Comparison of ENCODE assay signal across 28 mouse cellular contexts in genomic region chr2:173443262-173443661, GRCm38 (mm10).
DNase-seq lines count a peak whose midpoint lies in the region; ATAC-seq and TF ChIP-seq lines count a peak whose summit lies in the region.
"Had no signal": no experiment of that assay in that cellular context is flagged by ENCODE, and none has a peak within 500 bp of the region (broad histone marks: within the 10 kb centered on the region; RNA-seq: fewer than 3 reads in every experiment).

No protein-coding gene starts in this region.

- 13% methylated on average over 10 of the region's 10 CpGs for WGBS in kidney, embryonic 14.5 days
- 19% methylated on average over 10 of the region's 10 CpGs for WGBS in kidney, postnatal 0 days
- 36% methylated on average over 10 of the region's 10 CpGs for WGBS in midbrain, embryonic 14.5 days
- 80% methylated on average over 10 of the region's 10 CpGs for WGBS in midbrain, embryonic 10.5 days
- WGBS in neural tube, embryonic 14.5 days = 28% methylated on average over 10 of the region's 10 CpGs

- no peak overlapping the region for H3K9ac ChIP-seq in kidney, embryonic 14.5 days (ENCODE audit: low read depth, low read length)
- H3K9ac ChIP-seq in kidney, postnatal 0 days (ENCODE audit: low read depth, low read length) = no peak overlapping the region
- H3K9ac ChIP-seq in midbrain, embryonic 14.5 days (replicated peaks; ENCODE audit: low read length) = no peak overlapping the region
- no peak overlapping the region for H3K9ac ChIP-seq in neural tube, embryonic 14.5 days (replicated peaks; ENCODE audit: low read depth, low read length)
- H3K9ac ChIP-seq: embryonic facial prominence, embryonic 12.5 days; embryonic facial prominence, embryonic 15.5 days; forebrain, postnatal 0 days; hindbrain, embryonic 14.5 days had no signal

- peak; percentile 28; the same call in 1 of the 2 replicates for ATAC-seq in kidney, embryonic 14.5 days (ENCODE audit: low FRiP score, low TSS enrichment)
- ATAC-seq in kidney, postnatal 0 days (replicated peaks; ENCODE audit: low FRiP score, low read depth) = no peak
- no peak for ATAC-seq in midbrain, embryonic 14.5 days (ENCODE audit: low FRiP score, low TSS enrichment)
- peak; percentile 66; the same call in 1 of the 2 replicates for ATAC-seq in neural tube, embryonic 14.5 days (ENCODE audit: low read depth)
- ATAC-seq: forebrain, embryonic 14.5 days; forebrain, postnatal 0 days; Patski had no signal

- H3K4me2 ChIP-seq in kidney, embryonic 14.5 days (replicated peaks; ENCODE audit: low read depth, low read length) = no peak overlapping the region
- no peak overlapping the region for H3K4me2 ChIP-seq in kidney, postnatal 0 days (ENCODE audit: low read length)
- no peak overlapping the region for H3K4me2 ChIP-seq in midbrain, embryonic 14.5 days (ENCODE audit: low read length)
- H3K4me2 ChIP-seq in neural tube, embryonic 14.5 days (ENCODE audit: low read depth, low read length) = no peak overlapping the region
- H3K4me2 ChIP-seq: embryonic facial prominence, embryonic 12.5 days; embryonic facial prominence, embryonic 15.5 days; heart, embryonic 11.5 days; hindbrain, embryonic 14.5 days had no signal

- H3K9me3 ChIP-seq in kidney, embryonic 14.5 days (ENCODE audit: control insufficient read depth, low read length) = no peaks in the 10 kb centered on the region
- no peaks in the 10 kb centered on the region for H3K9me3 ChIP-seq in kidney, postnatal 0 days (replicated peaks; ENCODE audit: low read length)
- no peaks in the 10 kb centered on the region for H3K9me3 ChIP-seq in midbrain, embryonic 14.5 days (ENCODE audit: control insufficient read depth, low read length)
- 0 out of 2 replicates have a peak, but pooled peaks cover 5% of the 10 kb centered on the region for H3K9me3 ChIP-seq in midbrain, embryonic 10.5 days (replicated peaks)
- no peaks in the 10 kb centered on the region for H3K9me3 ChIP-seq in neural tube, embryonic 14.5 days (ENCODE audit: control insufficient read depth, low read length)
- H3K9me3 ChIP-seq: embryonic facial prominence, embryonic 15.5 days had no signal

- no peak for DNase-seq in kidney, postnatal 36 days
- DNase-seq in kidney, postnatal 0 days (ENCODE audit: low spot score) = peak; percentile 34
- no peak for DNase-seq in kidney, postnatal 4 days
- DNase-seq in midbrain, embryonic 14.5 days = peak; percentile 48
- no peak for DNase-seq in midbrain, embryonic 10.5 days (ENCODE audit: low spot score)
- DNase-seq in thymus, postnatal 36 days = no peak
- DNase-seq: adrenal gland, postnatal 10 days; adrenal gland, postnatal 36 days; B cell, adult 2 months; cerebellum, adult 11 months; cerebellum, adult 2 months; cerebellum, adult 9-11 months; cerebellum, postnatal 25 days; forebrain, postnatal 0 days; gastrocnemius, adult 2 months; gastrocnemius, postnatal 14 days; heart, adult 11 months; heart, postnatal 36 days had no signal

- no peaks in the 10 kb centered on the region for H3K27me3 ChIP-seq in kidney, embryonic 14.5 days (ENCODE audit: control insufficient read depth, insufficient read depth, low read length)
- peaks cover 7% of the 10 kb centered on the region; the same call in 1 of the 2 replicates for H3K27me3 ChIP-seq in kidney, postnatal 0 days (ENCODE audit: insufficient read depth, low read length)
- H3K27me3 ChIP-seq in midbrain, embryonic 14.5 days (ENCODE audit: control insufficient read depth, insufficient read depth, low read length) = no peaks in the 10 kb centered on the region
- peaks cover 4% of the 10 kb centered on the region; the same call in 1 of the 2 replicates for H3K27me3 ChIP-seq in midbrain, embryonic 10.5 days (ENCODE audit: low read depth, poor library complexity, severe bottlenecking)
- H3K27me3 ChIP-seq in neural tube, embryonic 14.5 days (ENCODE audit: control insufficient read depth, insufficient read depth, low read length) = no peaks in the 10 kb centered on the region
- H3K27me3 ChIP-seq: CH12.LX; embryonic facial prominence, embryonic 12.5 days; embryonic facial prominence, embryonic 15.5 days; Patski had no signal

- no peaks in the 10 kb centered on the region for H3K36me3 ChIP-seq in kidney, embryonic 14.5 days (ENCODE audit: control insufficient read depth, insufficient read depth, low read length)
- no peaks in the 10 kb centered on the region for H3K36me3 ChIP-seq in kidney, postnatal 0 days (ENCODE audit: insufficient read depth, low read length)
- no peaks in the 10 kb centered on the region for H3K36me3 ChIP-seq in midbrain, embryonic 14.5 days (ENCODE audit: control insufficient read depth, insufficient read depth, low read length)
- H3K36me3 ChIP-seq in midbrain, embryonic 10.5 days = no peaks in the 10 kb centered on the region
- H3K36me3 ChIP-seq in neural tube, embryonic 14.5 days (ENCODE audit: control insufficient read depth, insufficient read depth, low read length) = no peaks in the 10 kb centered on the region
- H3K36me3 ChIP-seq: embryonic facial prominence, embryonic 12.5 days; embryonic facial prominence, embryonic 15.5 days; G1E had no signal

- peaks cover 11% of the 10 kb centered on the region for H3K4me1 ChIP-seq in kidney, embryonic 14.5 days (ENCODE audit: control insufficient read depth, insufficient read depth, low read length)
- peaks cover 6% of the 10 kb centered on the region; the same call in 1 of the 2 replicates for H3K4me1 ChIP-seq in kidney, postnatal 0 days (replicated peaks; ENCODE audit: insufficient read depth, low read length)
- peaks cover 15% of the 10 kb centered on the region for H3K4me1 ChIP-seq in midbrain, embryonic 14.5 days (ENCODE audit: control insufficient read depth, insufficient read depth, low read length)
- 0 out of 2 replicates have a peak, but pooled peaks cover 9% of the 10 kb centered on the region for H3K4me1 ChIP-seq in midbrain, embryonic 10.5 days
- H3K4me1 ChIP-seq in neural tube, embryonic 14.5 days (ENCODE audit: control insufficient read depth, insufficient read depth, low read length) = peaks cover 4% of the 10 kb centered on the region; the same call in 1 of the 2 replicates
- H3K4me1 ChIP-seq: embryonic facial prominence, embryonic 15.5 days had no signal

- no peak for TF ChIP-seq CTCF in kidney, postnatal 0 days (IDR thresholded peaks at IDR 0.05; ENCODE audit: low read depth)

- no peak overlapping the region for H3K27ac ChIP-seq in kidney, embryonic 14.5 days (ENCODE audit: low read depth, low read length)
- no peak overlapping the region for H3K27ac ChIP-seq in kidney, postnatal 0 days
- no peak overlapping the region for H3K27ac ChIP-seq in midbrain, embryonic 14.5 days (replicated peaks; ENCODE audit: low read depth, low read length)
- no peak overlapping the region for H3K27ac ChIP-seq in midbrain, embryonic 10.5 days (replicated peaks)
- no peak overlapping the region for H3K27ac ChIP-seq in neural tube, embryonic 14.5 days (ENCODE audit: low read depth, low read length)
- H3K27ac ChIP-seq: embryonic facial prominence, embryonic 12.5 days; embryonic facial prominence, embryonic 15.5 days; gastrocnemius, adult 2 months; hindbrain, embryonic 14.5 days had no signal

- H3K4me3 ChIP-seq in kidney, embryonic 14.5 days (ENCODE audit: low read length) = no peak overlapping the region
- H3K4me3 ChIP-seq in kidney, postnatal 0 days (replicated peaks; ENCODE audit: low read depth, low read length) = no peak overlapping the region
- H3K4me3 ChIP-seq in midbrain, embryonic 14.5 days (replicated peaks; ENCODE audit: low read depth, low read length) = no peak overlapping the region
- no peak overlapping the region for H3K4me3 ChIP-seq in midbrain, embryonic 10.5 days
- H3K4me3 ChIP-seq in neural tube, embryonic 14.5 days (ENCODE audit: low read depth, low read length) = no peak overlapping the region
- H3K4me3 ChIP-seq: embryonic facial prominence, embryonic 12.5 days; embryonic facial prominence, embryonic 15.5 days; gastrocnemius, adult 2 months had no signal

Comparison
In these comparisons a context has a peak if more than half of its experiments do, and no peak if none do; other contexts are left out.
1. ATAC-seq: peak in kidney, embryonic 14.5 days (single experiment) and neural tube, embryonic 14.5 days (single experiment); none in kidney, postnatal 0 days (single experiment) and midbrain, embryonic 14.5 days (single experiment).
2. DNase-seq: peak in kidney, postnatal 0 days (single experiment) and midbrain, embryonic 14.5 days (single experiment); none in kidney, postnatal 36 days (0 of 2), kidney, postnatal 4 days (0 of 2), midbrain, embryonic 10.5 days (single experiment) and thymus, postnatal 36 days (0 of 2).